Mouse (Mus musculus) midbrain, embryonic 11.5 days (tissue): Measurements from ENCODE around the gene Nhlrc1. TPM values are rescaled to one million over a fixed set of nuclear protein-coding genes. Genes with fewer than 3 reads are reported as not detected.

Source experiments
- ATAC-seq: fragments of 200-750 bp; cut with Nextera tagmentation; 2 replicates; pipeline ENCODE4 v1.8.0; 2017; ENCODE audit warnings: moderate TSS enrichment, moderate library complexity; ENCODE audit not compliant: low FRiP score
- DNase-seq: peaks from one replicate; pipeline ENCODE4 v3.0.0; 2015; ENCODE audit warnings: low spot score; ENCODE audit errors: missing footprints
- H3K27ac ChIP-seq: fragments of 300-500 bp; sonication (generic); 2 replicates; pipeline ENCODE4 v1.5.1; 2014; ENCODE audit warnings: low read depth, low read length
- H3K27me3 ChIP-seq: fragments of 300-500 bp; sonication (generic); 2 replicates; pipeline ENCODE4 v1.6.1; 2014; ENCODE audit warnings: mild to moderate bottlenecking, low read length, moderate library complexity, mixed read lengths; ENCODE audit not compliant: control insufficient read depth, insufficient read depth
- H3K36me3 ChIP-seq: fragments of 300-500 bp; sonication (generic); 2 replicates; pipeline ENCODE4 v1.6.1; 2014; ENCODE audit warnings: mild to moderate bottlenecking, low read length, moderate library complexity, mixed read lengths; ENCODE audit not compliant: control insufficient read depth, insufficient read depth
- H3K4me1 ChIP-seq: fragments of 300-500 bp; sonication (generic); 2 replicates; pipeline ENCODE4 v1.6.1; 2014; ENCODE audit warnings: low read length; ENCODE audit not compliant: control insufficient read depth, insufficient read depth
- H3K4me2 ChIP-seq: fragments of 300-500 bp; sonication (generic); 2 replicates; pipeline ENCODE4 v1.6.1; 2014; ENCODE audit warnings: mild to moderate bottlenecking, moderate library complexity
- H3K4me3 ChIP-seq: fragments of 300-500 bp; sonication (generic); 2 replicates; pipeline ENCODE4 v1.5.1; 2014; ENCODE audit warnings: low read depth, low read length
- H3K9ac ChIP-seq: fragments of 300-500 bp; sonication (generic); 2 replicates; pipeline ENCODE4 v1.6.1; 2014; ENCODE audit warnings: low read length
- H3K9me3 ChIP-seq: fragments of 300-500 bp; sonication (generic); 2 replicates; pipeline ENCODE4 v1.6.1; 2016; ENCODE audit warnings: low read length; ENCODE audit not compliant: control insufficient read depth
- WGBS: fragments of 180-500 bp; shearing (Covaris S2); extraction: QIAGEN DNeasy Blood & Tissue Kit; methylation state at CpG from one replicate; pipeline ENCODE4 v1.1.7; 2014; 5-methylcytosine and 5-hydroxymethylcytosine counted together
- polyA plus RNA-seq: library from polyadenylated mRNA; unstranded; fragments of >200 nt; fragmentation: Nextera tagmentation; extraction: Ambion mirVana; gene quantifications from 2 replicates; pipeline ENCODE4 v1.2.1, GENCODE M21; 2014

The Nhlrc1 gene
- polyA plus RNA-seq, 1 experiment from 2014 or later, result 6.3 TPM

DNA sequence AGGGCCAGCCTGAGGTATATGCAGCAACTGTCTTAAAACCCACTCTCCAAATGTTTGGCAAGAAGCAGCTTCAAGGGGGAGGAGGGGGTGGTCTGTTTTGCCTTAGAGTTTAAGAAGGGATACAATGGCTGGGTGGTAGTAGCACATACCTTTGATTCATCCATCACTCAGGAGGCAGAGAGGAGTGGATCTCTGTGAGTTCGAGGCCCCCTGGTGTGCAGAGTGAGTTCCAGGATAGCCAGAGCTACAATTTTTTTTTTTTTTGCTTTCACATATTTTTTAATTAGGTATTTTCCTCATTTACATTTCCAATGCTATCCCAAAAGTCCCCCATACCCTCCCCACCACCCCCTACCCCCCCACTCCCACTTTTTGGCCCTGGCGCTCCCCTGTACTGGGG, 46.0 kb downstream of the Nhlrc1 start:
- H3K9me3 ChIP-seq, result no peaks in the 10 kb centered on the region
- DNase-seq (no peak), ATAC-seq (no peak)
- 94% methylated on average over 2 of the region's 2 CpGs for WGBS
- H3K4me3 ChIP-seq, result no peak overlapping the region
- no peak overlapping the region for H3K4me2 ChIP-seq
- H3K27ac ChIP-seq, result no peak overlapping the region
- no peak overlapping the region for H3K9ac ChIP-seq
- H3K4me1 ChIP-seq, result no peaks in the 10 kb centered on the region
- H3K27me3 ChIP-seq, result no peaks in the 10 kb centered on the region
- H3K36me3 ChIP-seq, result no peaks in the 10 kb centered on the region

DNA sequence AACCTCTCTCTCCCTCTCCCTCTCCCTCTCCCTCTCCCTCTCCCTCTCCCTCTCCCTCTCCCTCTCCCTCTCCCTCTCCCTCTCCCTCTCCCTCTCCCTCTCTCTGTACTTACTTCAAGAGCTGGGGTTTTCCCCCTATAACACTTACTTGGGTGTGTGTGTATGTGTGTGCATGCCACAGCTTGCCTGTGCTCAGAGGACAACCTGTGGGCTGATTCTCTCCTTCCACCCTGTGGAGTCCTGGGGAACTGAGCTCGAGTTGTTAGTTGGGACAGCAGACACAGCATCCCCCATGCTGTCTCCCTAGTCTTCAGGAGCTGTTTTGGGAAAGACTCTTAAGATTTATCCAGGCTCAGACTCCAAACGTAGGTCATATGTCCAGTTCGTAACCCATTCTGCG, 47.3 kb downstream of the Nhlrc1 start:
- Histone ChIP-seq H3K9me3 (no peaks in the 10 kb centered on the region), H3K4me2 (no peak overlapping the region), H3K36me3 (no peaks in the 10 kb centered on the region), H3K4me1 (no peaks in the 10 kb centered on the region), H3K9ac (no peak overlapping the region), H3K4me3 (no peak overlapping the region), H3K27ac (no peak overlapping the region), H3K27me3 (no peaks in the 10 kb centered on the region)
- no peak for ATAC-seq
- 75% methylated on average over 4 of the region's 4 CpGs for WGBS
- DNase-seq, result no peak

Other genes with a start within 250 kb of the Nhlrc1 start
- 15.5 and 16.1 TPM in 2 replicates for gene Kif13a, start 85.0 kb downstream of the Nhlrc1 start, polyA plus RNA-seq
- 20.2 and 20.5 TPM in 2 replicates for gene Kdm1b, start 28.6 kb upstream of the Nhlrc1 start, polyA plus RNA-seq
- gene Tpmt, start 29.9 kb upstream of the Nhlrc1 start, polyA plus RNA-seq, result 39.3 and 42.2 TPM in 2 replicates
- 378 and 409 TPM in 2 replicates for gene Dek, start 91.4 kb upstream of the Nhlrc1 start, polyA plus RNA-seq
- gene Rnf144b, start 107.8 kb upstream of the Nhlrc1 start, polyA plus RNA-seq, result 0.92 and 1.1 TPM in 2 replicates